Mouse (Mus musculus) heart, adult 2 months (tissue): ENCODE data around the gene Coa4. TPM values are rescaled to one million over a fixed set of nuclear protein-coding genes. Genes with fewer than 3 reads are reported as not detected.

Experiments
- DNase-seq, 2 experiments: peaks; one replicate each; pipeline ENCODE4 v3.0.0; 2021
- H3K27ac ChIP-seq: fragments of 200-600 bp; 2 replicates; pipeline ENCODE4 v1.8.1; 2022
- H3K27me3 ChIP-seq: fragments of 200-500 bp; 2 replicates; pipeline ENCODE4 v1.6.1; 2012; ENCODE audit warnings: mild to moderate bottlenecking, low read length, inconsistent platforms, mixed read lengths; ENCODE audit not compliant: control insufficient read depth, insufficient read depth
- H3K36me3 ChIP-seq: fragments of 200-500 bp; 2 replicates; pipeline ENCODE4 v1.6.1; 2012; ENCODE audit warnings: low read length, inconsistent platforms; ENCODE audit not compliant: control insufficient read depth, insufficient read depth
- H3K4me1 ChIP-seq: fragments of 200-500 bp; 2 replicates; pipeline ENCODE4 v1.6.1; 2011; ENCODE audit warnings: low read length; ENCODE audit not compliant: control insufficient read depth, insufficient read depth
- H3K4me3 ChIP-seq: fragments of 200-600 bp; 2 replicates; pipeline ENCODE4 v1.8.1; 2022
- H3K79me2 ChIP-seq: fragments of 200-500 bp; replicated peaks from 2 replicates; pipeline ENCODE4 v1.6.1; 2012; ENCODE audit warnings: mild to moderate bottlenecking, inconsistent platforms, low read length, moderate library complexity, mixed read lengths; ENCODE audit not compliant: control insufficient read depth, insufficient read depth
- H3K9ac ChIP-seq: fragments of 200-500 bp; 2 replicates; pipeline ENCODE4 v1.6.1; 2012; ENCODE audit warnings: low read depth, mild to moderate bottlenecking, control low read depth, inconsistent platforms, low read length, mixed read lengths
- CTCF ChIP-seq: fragments of 200-600 bp; IDR thresholded peaks from 2 replicates; pipeline ENCODE4 v1.8.1; 2022; ENCODE audit warnings: antibody characterized with exemption, mild to moderate bottlenecking, moderate library complexity
- EP300 ChIP-seq: fragments of 200-500 bp; IDR thresholded peaks from 2 replicates; pipeline ENCODE4 v1.6.1; 2011; ENCODE audit warnings: low read depth, low read length, control low read depth; ENCODE audit not compliant: insufficient read depth
- POLR2A ChIP-seq: fragments of 200-500 bp; IDR thresholded peaks from 2 replicates; pipeline ENCODE4 v1.6.1; 2011; ENCODE audit warnings: mild to moderate bottlenecking, low read depth, low read length, control low read depth; ENCODE audit not compliant: insufficient read depth
- WGBS: fragments of 180-500 bp; shearing (Covaris S2); methylation state at CpG from one replicate; pipeline ENCODE4 v1.1.7; 2018; 5-methylcytosine and 5-hydroxymethylcytosine counted together
- intact Hi-C: fragments of 180-260 bp; cut with DNase I; formaldehyde crosslinking; loops from one replicate; pipeline ENCODE4 v1.15.1; 2025
- polyA plus RNA-seq: library from polyadenylated mRNA; depleted of rRNA; stranded (reverse); fragments of >200 nt; gene quantifications from 2 replicates; pipeline ENCODE4 v1.2.3, GENCODE M21; 2012
- total RNA-seq, 2 experiments: library from RNA; stranded (reverse); gene quantifications; 2 replicates each; pipeline ENCODE4 v1.2.3; 2021

The Coa4 gene
- total and polyA plus RNA-seq, 3 experiments: 14.1 to 20.0 (median 15.4) TPM

- no peaks in the 10 kb centered on the region for H3K27me3 ChIP-seq
- DNase-seq: no peak
- peak overlapping the region; percentile 78; the same call in 1 of the 2 replicates for H3K27ac ChIP-seq
- WGBS: 97% methylated on average over 9 of the region's 9 CpGs
- peaks cover 12% of the 10 kb centered on the region for H3K4me1 ChIP-seq
- H3K9ac ChIP-seq: no peak overlapping the region
- H3K79me2 ChIP-seq: no peaks in the 10 kb centered on the region
- 0 out of 2 replicates have a peak, but pooled peaks cover 2% of the 10 kb centered on the region for H3K36me3 ChIP-seq
- no peak overlapping the region for H3K4me3 ChIP-seq
- intact Hi-C loops: no loop called here
- no peak for TF ChIP-seq CTCF
- TF ChIP-seq POLR2A: no peak
- no peak for TF ChIP-seq EP300
Observed at GRCm38 (mm10) chr7:100496791-100497190, 40.1 kb upstream of the Coa4 start.

GRCm38 (mm10) chr7:100497402-100497801 lies 39.5 kb upstream of the Coa4 start:
- WGBS: 77% methylated on average over 4 of the region's 4 CpGs
- TF ChIP-seq POLR2A: no peak
- TF ChIP-seq CTCF: no peak
- TF ChIP-seq EP300: no peak
- intact Hi-C loops: no loop called here
- DNase-seq: no peak
- Histone ChIP-seq H3K79me2 (no peaks in the 10 kb centered on the region), H3K27me3 (no peaks in the 10 kb centered on the region), H3K27ac (no peak overlapping the region), H3K4me1 (peaks cover 12% of the 10 kb centered on the region), H3K36me3 (0 out of 2 replicates have a peak, but pooled peaks cover 2% of the 10 kb centered on the region), H3K4me3 (no peak overlapping the region), H3K9ac (no peak overlapping the region)

GRCm38 (mm10) chr7:100497982-100498381 lies 38.9 kb upstream of the Coa4 start:
- DNase-seq: no peak
- Histone ChIP-seq H3K4me3 (no peak overlapping the region), H3K4me1 (peaks cover 14% of the 10 kb centered on the region), H3K27me3 (no peaks in the 10 kb centered on the region), H3K9ac (no peak overlapping the region), H3K27ac (no peak overlapping the region), H3K36me3 (0 out of 2 replicates have a peak, but pooled peaks cover 2% of the 10 kb centered on the region), H3K79me2 (no peaks in the 10 kb centered on the region)
- intact Hi-C loops: no loop called here
- WGBS: 93% methylated on average over 13 of the region's 13 CpGs
- no peak for TF ChIP-seq POLR2A
- no peak for TF ChIP-seq CTCF
- TF ChIP-seq EP300: no peak

- Histone ChIP-seq H3K79me2 (no peaks in the 10 kb centered on the region), H3K27ac (no peak overlapping the region), H3K36me3 (0 out of 2 replicates have a peak, but pooled peaks cover 2% of the 10 kb centered on the region), H3K4me1 (peaks cover 14% of the 10 kb centered on the region), H3K4me3 (no peak overlapping the region), H3K9ac (no peak overlapping the region), H3K27me3 (no peaks in the 10 kb centered on the region)
- intact Hi-C loops: no loop called here
- TF ChIP-seq POLR2A (no peak), CTCF (no peak), EP300 (no peak)
- no peak for DNase-seq
Observed at GRCm38 (mm10) chr7:100499465-100499864, 37.4 kb upstream of the Coa4 start.

DNA sequence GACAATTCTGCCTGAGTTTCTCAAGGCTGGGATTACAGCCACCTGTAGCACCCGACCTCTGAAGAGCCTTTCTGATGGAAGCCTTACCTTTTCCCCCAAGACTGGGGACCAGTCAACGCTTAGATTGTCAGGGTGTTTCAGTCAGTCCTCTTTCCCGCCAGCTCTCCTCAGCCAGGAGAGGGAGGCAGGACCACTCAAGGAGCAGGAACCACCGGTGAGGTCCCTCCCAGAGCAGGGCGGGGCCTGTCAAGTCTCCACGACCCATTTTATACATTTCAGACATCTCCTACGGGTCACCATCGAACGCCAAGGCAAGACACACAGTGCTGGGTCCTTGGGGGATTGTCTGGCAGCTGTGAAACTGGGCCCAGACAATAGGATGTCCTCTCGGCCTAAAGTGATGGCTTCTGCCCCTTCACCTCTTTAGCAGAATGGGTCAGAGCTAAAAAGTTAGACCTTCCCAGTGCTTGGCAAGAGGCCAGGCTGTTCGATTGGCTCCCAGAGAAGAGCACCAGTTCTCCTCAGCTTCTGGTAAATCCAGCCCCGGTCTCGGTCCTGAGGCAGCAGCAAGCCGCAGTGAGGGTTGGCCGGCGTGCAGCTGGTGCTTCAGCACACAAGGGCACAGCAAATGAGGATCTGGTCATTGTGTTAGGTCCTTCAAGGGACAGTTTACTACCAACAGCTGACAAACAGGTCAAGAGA lies 36.4 kb upstream of the Coa4 start:
- intact Hi-C loops: loop anchor here (2.0 kb wide), 1 partner anchor 72 kb away; no protein-coding TSS in a partner anchor
- TF ChIP-seq POLR2A (peak; percentile 10; the same call in 1 of the 2 replicates), CTCF (no peak), EP300 (no peak)
- H3K9ac ChIP-seq: no peak overlapping the region
- no peaks in the 10 kb centered on the region for H3K27me3 ChIP-seq
- 0 out of 2 replicates have a peak, but pooled peaks cover 2% of the 10 kb centered on the region for H3K36me3 ChIP-seq
- H3K4me1 ChIP-seq: peaks cover 6% of the 10 kb centered on the region
- peak in 1 of 2 experiments; percentile 44 for DNase-seq
- no peak overlapping the region for H3K4me3 ChIP-seq
- WGBS: 53% methylated on average over 16 of the region's 16 CpGs
- H3K27ac ChIP-seq: no peak overlapping the region
- H3K79me2 ChIP-seq: no peaks in the 10 kb centered on the region
